Mouse (Mus musculus) midbrain, embryonic 11.5 days (tissue): ENCODE results near the gene Kif28. TPM values are rescaled to one million over a fixed set of nuclear protein-coding genes. Genes with fewer than 3 reads are reported as not detected.

ENCODE experiments used
- ATAC-seq: fragments of 200-750 bp; cut with Nextera tagmentation; 2 replicates; pipeline ENCODE4 v1.8.0; 2017; ENCODE audit warnings: moderate TSS enrichment, moderate library complexity; ENCODE audit not compliant: low FRiP score
- DNase-seq: peaks from one replicate; pipeline ENCODE4 v3.0.0; 2015; ENCODE audit warnings: low spot score; ENCODE audit errors: missing footprints
- H3K27ac ChIP-seq: fragments of 300-500 bp; sonication (generic); 2 replicates; pipeline ENCODE4 v1.5.1; 2014; ENCODE audit warnings: low read depth, low read length
- H3K27me3 ChIP-seq: fragments of 300-500 bp; sonication (generic); 2 replicates; pipeline ENCODE4 v1.6.1; 2014; ENCODE audit warnings: mild to moderate bottlenecking, low read length, moderate library complexity, mixed read lengths; ENCODE audit not compliant: control insufficient read depth, insufficient read depth
- H3K36me3 ChIP-seq: fragments of 300-500 bp; sonication (generic); 2 replicates; pipeline ENCODE4 v1.6.1; 2014; ENCODE audit warnings: mild to moderate bottlenecking, low read length, moderate library complexity, mixed read lengths; ENCODE audit not compliant: control insufficient read depth, insufficient read depth
- H3K4me1 ChIP-seq: fragments of 300-500 bp; sonication (generic); 2 replicates; pipeline ENCODE4 v1.6.1; 2014; ENCODE audit warnings: low read length; ENCODE audit not compliant: control insufficient read depth, insufficient read depth
- H3K4me2 ChIP-seq: fragments of 300-500 bp; sonication (generic); 2 replicates; pipeline ENCODE4 v1.6.1; 2014; ENCODE audit warnings: mild to moderate bottlenecking, moderate library complexity
- H3K4me3 ChIP-seq: fragments of 300-500 bp; sonication (generic); 2 replicates; pipeline ENCODE4 v1.5.1; 2014; ENCODE audit warnings: low read depth, low read length
- H3K9ac ChIP-seq: fragments of 300-500 bp; sonication (generic); 2 replicates; pipeline ENCODE4 v1.6.1; 2014; ENCODE audit warnings: low read length
- H3K9me3 ChIP-seq: fragments of 300-500 bp; sonication (generic); 2 replicates; pipeline ENCODE4 v1.6.1; 2016; ENCODE audit warnings: low read length; ENCODE audit not compliant: control insufficient read depth
- WGBS: fragments of 180-500 bp; shearing (Covaris S2); extraction: QIAGEN DNeasy Blood & Tissue Kit; methylation state at CpG from one replicate; pipeline ENCODE4 v1.1.7; 2014; 5-methylcytosine and 5-hydroxymethylcytosine counted together
- polyA plus RNA-seq: library from polyadenylated mRNA; unstranded; fragments of >200 nt; fragmentation: Nextera tagmentation; extraction: Ambion mirVana; gene quantifications from 2 replicates; pipeline ENCODE4 v1.2.1, GENCODE M21; 2014

The Kif28 gene
- polyA plus RNA-seq, 1 experiment from 2014 or later = not detected

DNA sequence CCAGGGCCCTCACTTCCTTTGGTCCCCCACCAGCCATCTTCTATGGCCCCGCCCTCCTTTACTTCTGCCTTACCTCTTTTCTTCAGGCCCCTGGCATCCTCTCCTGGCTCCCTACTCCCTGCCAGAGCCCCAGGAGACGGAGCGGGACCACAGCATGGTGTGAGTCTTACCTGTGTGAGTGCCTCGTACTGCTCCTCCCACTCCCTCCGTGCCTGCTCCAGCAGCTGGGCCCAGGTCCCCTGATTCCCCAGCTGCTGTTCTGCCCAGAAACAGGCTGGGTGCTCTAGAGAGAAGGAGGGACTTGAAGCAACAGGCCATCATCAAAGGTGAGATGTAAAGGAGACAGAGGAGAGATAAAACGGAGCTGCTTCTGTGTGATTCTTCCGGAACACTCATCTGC is 32.4 kb downstream of the Kif28 start:
- WGBS = 87% methylated on average over 7 of the region's 7 CpGs
- Histone ChIP-seq H3K4me2 (no peak overlapping the region), H3K27me3 (no peaks in the 10 kb centered on the region), H3K36me3 (no peaks in the 10 kb centered on the region), H3K4me1 (no peaks in the 10 kb centered on the region), H3K9ac (no peak overlapping the region), H3K9me3 (no peaks in the 10 kb centered on the region), H3K4me3 (no peak overlapping the region), H3K27ac (no peak overlapping the region)
- ATAC-seq (no peak), DNase-seq (no peak)

- no peak for ATAC-seq
- no peaks in the 10 kb centered on the region for H3K4me1 ChIP-seq
- H3K4me3 ChIP-seq = no peak overlapping the region
- WGBS = 90% methylated on average over 5 of the region's 5 CpGs
- no peak for DNase-seq
- no peaks in the 10 kb centered on the region for H3K27me3 ChIP-seq
- no peak overlapping the region for H3K27ac ChIP-seq
- no peak overlapping the region for H3K4me2 ChIP-seq
- no peaks in the 10 kb centered on the region for H3K36me3 ChIP-seq
- H3K9me3 ChIP-seq = no peaks in the 10 kb centered on the region
- H3K9ac ChIP-seq = no peak overlapping the region
Observed at GRCm38 (mm10) chr1:179710739-179711138, 34.3 kb downstream of the Kif28 start.

GRCm38 (mm10) chr1:179709390-179709789 is 35.7 kb downstream of the Kif28 start:
- no peak overlapping the region for H3K27ac ChIP-seq
- no peak overlapping the region for H3K4me3 ChIP-seq
- 89% methylated on average over 6 of the region's 6 CpGs for WGBS
- H3K4me2 ChIP-seq = no peak overlapping the region
- H3K27me3 ChIP-seq = no peaks in the 10 kb centered on the region
- DNase-seq = no peak
- no peaks in the 10 kb centered on the region for H3K4me1 ChIP-seq
- no peak for ATAC-seq
- H3K36me3 ChIP-seq = no peaks in the 10 kb centered on the region
- H3K9ac ChIP-seq = no peak overlapping the region
- no peaks in the 10 kb centered on the region for H3K9me3 ChIP-seq

DNA sequence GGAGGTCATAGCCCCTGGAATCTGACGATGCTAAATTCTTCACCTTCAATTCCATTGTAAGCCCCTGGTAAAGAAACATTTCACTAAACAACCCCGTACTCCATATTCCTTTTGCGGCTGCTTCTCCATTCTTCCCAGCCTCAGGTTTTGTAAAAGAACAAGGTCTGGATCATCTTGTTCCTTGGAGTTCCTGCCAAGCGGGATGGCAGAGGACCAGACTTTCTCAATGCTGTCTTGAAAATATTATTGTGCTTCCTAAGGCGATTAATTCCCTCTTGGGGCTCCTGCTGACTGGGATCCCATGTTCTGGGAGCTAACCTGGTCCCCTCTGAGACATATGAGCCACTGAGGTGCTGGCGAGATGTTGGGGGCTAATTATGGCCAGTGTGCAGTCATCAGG is 39.9 kb downstream of the Kif28 start:
- WGBS = 95% methylated on average over 6 of the region's 6 CpGs
- Histone ChIP-seq H3K4me2 (no peak overlapping the region), H3K36me3 (no peaks in the 10 kb centered on the region), H3K4me1 (no peaks in the 10 kb centered on the region), H3K4me3 (no peak overlapping the region), H3K9ac (no peak overlapping the region), H3K9me3 (no peaks in the 10 kb centered on the region), H3K27me3 (no peaks in the 10 kb centered on the region), H3K27ac (no peak overlapping the region)
- DNase-seq = no peak
- ATAC-seq = no peak

GRCm38 (mm10) chr1:179704150-179704549 is 40.9 kb downstream of the Kif28 start:
- H3K27ac ChIP-seq = no peak overlapping the region
- no peak overlapping the region for H3K9ac ChIP-seq
- no peaks in the 10 kb centered on the region for H3K27me3 ChIP-seq
- H3K36me3 ChIP-seq = no peaks in the 10 kb centered on the region
- DNase-seq = no peak
- 86% methylated on average over 3 of the region's 3 CpGs for WGBS
- ATAC-seq = no peak
- H3K4me1 ChIP-seq = no peaks in the 10 kb centered on the region
- H3K4me2 ChIP-seq = no peak overlapping the region
- H3K4me3 ChIP-seq = no peak overlapping the region
- H3K9me3 ChIP-seq = no peaks in the 10 kb centered on the region

DNA sequence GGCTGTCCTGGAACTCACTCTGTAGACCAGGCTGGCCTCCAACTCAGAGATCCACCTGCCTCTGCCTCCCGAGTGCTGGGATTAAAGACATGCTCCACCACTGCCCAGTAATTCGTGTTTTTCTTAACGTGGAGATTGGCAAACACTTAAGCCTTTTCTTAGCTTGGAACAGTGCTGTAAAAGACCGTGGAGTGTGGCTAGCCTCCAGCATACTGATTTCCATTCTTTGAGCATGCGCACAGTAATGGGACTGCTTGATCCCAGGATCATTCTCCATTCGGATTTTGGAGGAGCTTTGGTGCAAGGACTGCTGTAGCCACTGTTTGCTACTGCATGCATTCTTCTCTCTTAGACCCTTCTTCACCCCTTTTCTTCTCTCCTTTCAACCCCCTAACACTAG is 55.6 kb downstream of the Kif28 start:
- Histone ChIP-seq H3K9me3 (no peaks in the 10 kb centered on the region), H3K4me3 (no peak overlapping the region), H3K9ac (no peak overlapping the region), H3K4me1 (no peaks in the 10 kb centered on the region), H3K4me2 (no peak overlapping the region), H3K36me3 (peaks cover 3% of the 10 kb centered on the region), H3K27me3 (no peaks in the 10 kb centered on the region), H3K27ac (no peak overlapping the region)
- DNase-seq = no peak
- 74% methylated on average over 6 of the region's 6 CpGs for WGBS
- ATAC-seq = no peak

DNA sequence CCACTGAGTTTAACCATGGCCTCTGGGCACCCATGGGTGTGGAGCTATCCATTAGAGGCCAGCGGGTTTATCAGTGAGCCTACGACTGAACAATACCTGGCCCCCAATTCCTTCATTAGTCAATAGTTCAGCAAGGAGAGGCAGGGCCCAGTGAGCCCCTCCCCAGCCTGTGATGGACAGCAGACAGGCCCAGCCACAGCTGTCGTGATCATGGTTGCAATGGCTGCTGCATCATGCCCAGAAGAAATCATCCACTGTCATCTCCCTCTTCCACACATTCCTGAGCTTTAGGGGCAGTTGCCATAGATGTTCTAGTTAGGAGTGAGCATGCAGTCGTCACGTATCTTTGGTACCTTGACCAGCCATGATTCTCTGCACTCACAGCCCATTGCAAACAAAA is 56.2 kb downstream of the Kif28 start:
- 85% methylated on average over 5 of the region's 5 CpGs for WGBS

DNA sequence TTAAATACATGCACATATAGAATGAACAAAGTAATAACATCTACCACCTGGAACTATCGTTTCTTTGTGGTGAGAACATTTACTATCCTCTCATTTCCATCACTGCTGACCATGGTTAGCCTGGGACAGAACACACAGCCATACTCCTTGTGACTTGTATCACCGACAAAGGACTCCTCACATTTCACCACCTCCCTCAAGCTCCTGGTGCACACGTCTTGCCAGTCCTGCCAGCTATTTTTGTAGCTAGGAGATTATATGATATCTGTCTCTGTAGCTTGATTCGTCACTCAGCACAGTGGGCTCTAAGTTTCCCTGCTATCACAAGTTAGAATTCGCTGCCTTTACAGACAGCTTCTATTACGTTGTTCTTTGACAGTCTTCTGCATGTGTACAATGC is 56.7 kb downstream of the Kif28 start:
- ATAC-seq (no peak), DNase-seq (no peak)
- Histone ChIP-seq H3K4me3 (no peak overlapping the region), H3K27me3 (no peaks in the 10 kb centered on the region), H3K9ac (no peak overlapping the region), H3K4me2 (no peak overlapping the region), H3K27ac (no peak overlapping the region), H3K9me3 (no peaks in the 10 kb centered on the region), H3K36me3 (peaks cover 3% of the 10 kb centered on the region), H3K4me1 (no peaks in the 10 kb centered on the region)
- 91% methylated on average over 6 of the region's 6 CpGs for WGBS

More for the DNA sequence above, 56.2 kb downstream of the Kif28 start:
- Histone ChIP-seq H3K36me3 (peaks cover 3% of the 10 kb centered on the region), H3K4me3 (no peak overlapping the region), H3K9me3 (no peaks in the 10 kb centered on the region), H3K4me2 (no peak overlapping the region), H3K9ac (no peak overlapping the region), H3K27ac (no peak overlapping the region), H3K27me3 (no peaks in the 10 kb centered on the region), H3K4me1 (no peaks in the 10 kb centered on the region)
- DNase-seq (no peak), ATAC-seq (no peak)

- WGBS = 90% methylated on average over 3 of the region's 3 CpGs
- Histone ChIP-seq H3K27me3 (no peaks in the 10 kb centered on the region), H3K4me1 (no peaks in the 10 kb centered on the region), H3K36me3 (peaks cover 4% of the 10 kb centered on the region), H3K9me3 (no peaks in the 10 kb centered on the region), H3K27ac (no peak overlapping the region), H3K4me3 (no peak overlapping the region), H3K4me2 (no peak overlapping the region), H3K9ac (no peak overlapping the region)
- DNase-seq (no peak), ATAC-seq (no peak)
Observed at GRCm38 (mm10) chr1:179687966-179688365, 57.1 kb downstream of the Kif28 start.

DNA sequence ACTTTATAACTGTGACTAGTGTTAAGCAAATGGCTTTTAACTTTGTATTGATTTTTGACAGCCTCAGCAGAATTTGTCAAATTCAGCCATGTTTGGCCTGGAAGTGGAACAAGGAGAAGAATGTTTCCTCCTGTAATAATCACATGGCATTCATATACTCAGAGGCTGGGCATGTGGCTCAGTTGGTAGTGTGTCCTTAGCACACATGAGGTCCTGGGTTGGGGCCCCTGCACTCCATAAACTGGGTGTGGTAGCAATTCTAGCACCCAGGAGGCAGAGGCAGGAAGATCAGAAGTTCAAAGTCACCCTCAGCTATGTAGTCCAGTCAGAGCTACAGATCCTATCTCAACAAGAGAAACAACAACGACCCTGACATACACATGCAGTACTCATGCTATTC is 57.8 kb downstream of the Kif28 start:
- Histone ChIP-seq H3K4me3 (no peak overlapping the region), H3K4me2 (no peak overlapping the region), H3K9me3 (no peaks in the 10 kb centered on the region), H3K36me3 (peaks cover 5% of the 10 kb centered on the region), H3K27ac (no peak overlapping the region), H3K9ac (no peak overlapping the region), H3K27me3 (no peaks in the 10 kb centered on the region), H3K4me1 (no peaks in the 10 kb centered on the region)
- DNase-seq (no peak), ATAC-seq (no peak)
- 88% methylated on average over 1 of the region's 1 CpGs for WGBS
